Mouse (Mus musculus) heart, embryonic 11.5 days (tissue): Measurements from ENCODE around the gene Elp5. TPM values are rescaled to one million over a fixed set of nuclear protein-coding genes. Genes with fewer than 3 reads are reported as not detected.

Experiments used
- ATAC-seq: fragments of 200-750 bp; cut with Nextera tagmentation; replicated peaks from 2 replicates; pipeline ENCODE4 v1.8.0; 2017; ENCODE audit warnings: moderate library complexity; ENCODE audit not compliant: insufficient number of reproducible peaks, low FRiP score, low TSS enrichment
- H3K27ac ChIP-seq: fragments of 300-500 bp; sonication (generic); 2 replicates; pipeline ENCODE4 v1.5.1; 2014; ENCODE audit warnings: mild to moderate bottlenecking, low read depth, low read length
- H3K27me3 ChIP-seq: fragments of 300-500 bp; sonication (generic); 2 replicates; pipeline ENCODE4 v1.6.1; 2014; ENCODE audit warnings: mild to moderate bottlenecking, low read length, mixed read lengths; ENCODE audit not compliant: control insufficient read depth, insufficient read depth
- H3K36me3 ChIP-seq: fragments of 300-500 bp; sonication (generic); 2 replicates; pipeline ENCODE4 v1.6.1; 2014; ENCODE audit warnings: mild to moderate bottlenecking, low read length, moderate library complexity, mixed read lengths; ENCODE audit not compliant: control insufficient read depth, insufficient read depth
- H3K4me1 ChIP-seq: fragments of 300-500 bp; sonication (generic); 2 replicates; pipeline ENCODE4 v1.6.1; 2014; ENCODE audit warnings: low read length; ENCODE audit not compliant: control insufficient read depth, insufficient read depth
- H3K4me2 ChIP-seq: fragments of 300-500 bp; sonication (generic); 2 replicates; pipeline ENCODE4 v1.6.1; 2014; ENCODE audit warnings: mild to moderate bottlenecking, moderate library complexity
- H3K4me3 ChIP-seq: fragments of 300-500 bp; sonication (generic); 2 replicates; pipeline ENCODE4 v1.5.1; 2014; ENCODE audit warnings: low read depth, low read length
- H3K9ac ChIP-seq: fragments of 300-500 bp; sonication (generic); 2 replicates; pipeline ENCODE4 v1.6.1; 2014; ENCODE audit warnings: mild to moderate bottlenecking, low read depth, low read length, moderate library complexity
- H3K9me3 ChIP-seq: fragments of 300-500 bp; sonication (generic); replicated peaks from 2 replicates; pipeline ENCODE4 v1.6.1; 2016; ENCODE audit warnings: low read length; ENCODE audit not compliant: control insufficient read depth
- whole genome bisulfite sequencing: fragments of 180-500 bp; shearing (Covaris S2); extraction: QIAGEN DNeasy Blood & Tissue Kit; methylation state at CpG from one replicate; pipeline ENCODE4 v1.1.7; 2014; ENCODE audit not compliant: insufficient replicate concordance; 5-methylcytosine and 5-hydroxymethylcytosine counted together
- polyA plus RNA-seq: library from polyadenylated mRNA; unstranded; fragments of >200 nt; fragmentation: Nextera tagmentation; extraction: Ambion mirVana; gene quantifications from 2 replicates; pipeline ENCODE4 v1.2.1, GENCODE M21; 2014

Elp5 gene
- 120 and 130 TPM in 2 replicates for polyA plus RNA-seq

DNA sequence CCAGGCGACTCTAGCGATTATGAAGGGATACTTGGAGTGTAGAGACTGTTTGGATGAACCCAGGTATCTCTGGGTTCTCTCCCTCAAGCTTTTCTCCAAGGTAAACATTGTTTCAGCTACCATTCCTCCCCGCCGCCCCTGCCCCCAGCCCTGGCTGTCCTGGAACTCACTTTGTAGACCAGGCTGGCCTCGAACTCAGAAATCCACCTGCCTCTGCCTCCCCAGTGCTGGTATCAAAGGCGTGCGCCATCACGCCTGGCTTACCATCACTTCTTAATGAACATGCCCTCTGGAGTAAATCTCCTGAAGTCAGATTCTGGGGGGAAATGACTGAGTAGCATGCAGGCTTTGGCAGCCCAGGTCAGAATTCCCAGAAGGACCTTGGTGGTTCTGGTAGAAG, at the start of gene Elp5:
Elp5 (minus strand) TSS at position 293 of the 400 bp plus-strand sequence.
- peaks cover 21% of the 10 kb centered on the region for H3K36me3 ChIP-seq
- H3K4me1 ChIP-seq, result peaks cover 20% of the 10 kb centered on the region
- 51% methylated on average over 8 of the region's 8 CpGs for WGBS
- no peak for ATAC-seq
- H3K4me3 ChIP-seq, result peak within 1 kb of the TSS; percentile 100
- peak within 1 kb of the TSS; percentile 99 for H3K9ac ChIP-seq
- no peaks in the 10 kb centered on the region for H3K9me3 ChIP-seq
- peak within 1 kb of the TSS; percentile 97 for H3K4me2 ChIP-seq
- H3K27ac ChIP-seq, result peak within 1 kb of the TSS; percentile 99
- no peaks in the 10 kb centered on the region for H3K27me3 ChIP-seq

- H3K9ac ChIP-seq, result no peak overlapping the region
- H3K36me3 ChIP-seq, result peaks cover 8% of the 10 kb centered on the region; the same call in 1 of the 2 replicates
- no peak overlapping the region for H3K4me2 ChIP-seq
- ATAC-seq, result no peak
- H3K27ac ChIP-seq, result no peak overlapping the region
- H3K9me3 ChIP-seq, result no peaks in the 10 kb centered on the region
- H3K4me3 ChIP-seq, result no peak overlapping the region
- 95% methylated on average over 11 of the region's 11 CpGs for WGBS
- peaks cover 31% of the 10 kb centered on the region for H3K4me1 ChIP-seq
- no peaks in the 10 kb centered on the region for H3K27me3 ChIP-seq
Measured at GRCm38 (mm10) chr11:70031321-70031670, 49.0 kb upstream of the Elp5 start.

GRCm38 (mm10) chr11:70030651-70031320, 48.5 kb upstream of the Elp5 start:
- 87% methylated on average over 28 of the region's 28 CpGs for WGBS
- no peaks in the 10 kb centered on the region for H3K9me3 ChIP-seq
- no peaks in the 10 kb centered on the region for H3K27me3 ChIP-seq
- H3K4me2 ChIP-seq, result no peak overlapping the region
- no peak overlapping the region for H3K27ac ChIP-seq
- H3K36me3 ChIP-seq, result peaks cover 8% of the 10 kb centered on the region; the same call in 1 of the 2 replicates
- H3K9ac ChIP-seq, result no peak overlapping the region
- no peak overlapping the region for H3K4me3 ChIP-seq
- ATAC-seq, result no peak
- H3K4me1 ChIP-seq, result peaks cover 36% of the 10 kb centered on the region

DNA sequence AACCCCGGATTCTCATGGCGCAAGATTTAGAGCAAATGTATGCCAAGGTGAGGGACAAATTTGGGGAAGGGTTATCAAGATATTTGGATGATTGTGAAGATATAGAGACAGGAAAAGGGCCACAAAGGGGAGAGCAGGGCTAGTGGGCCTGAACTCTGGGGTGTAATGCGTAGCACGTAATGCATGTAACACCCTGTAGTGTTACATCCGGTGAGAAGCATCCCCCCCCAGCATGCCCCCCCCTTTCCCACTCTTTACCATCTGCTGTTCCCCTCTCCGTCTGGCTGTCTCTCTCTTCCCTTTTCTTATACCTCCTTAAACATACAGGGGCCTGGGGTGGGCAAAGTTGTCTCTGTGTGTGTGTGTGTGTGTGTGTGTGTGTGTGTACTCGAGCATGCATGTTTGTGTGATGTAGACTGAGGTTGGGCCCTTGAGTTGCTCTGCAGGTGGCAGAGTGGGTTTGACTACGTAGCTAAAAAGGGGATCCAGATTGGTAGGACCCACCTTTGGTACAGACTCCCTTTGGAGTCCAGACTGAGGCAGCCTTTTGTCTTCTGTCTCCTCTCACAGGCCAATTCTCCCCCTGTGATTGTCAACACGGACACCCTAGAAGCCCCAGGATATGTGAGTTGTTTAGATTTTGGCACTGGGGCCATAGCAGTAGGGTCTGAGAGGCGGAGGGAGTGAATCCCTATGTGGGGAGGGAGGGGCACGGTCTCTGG, 47.7 kb upstream of the Elp5 start:
- peak overlapping the region; percentile 24 for H3K4me3 ChIP-seq
- WGBS, result 54% methylated on average over 11 of the region's 11 CpGs
- H3K27ac ChIP-seq, result no peak overlapping the region
- H3K4me2 ChIP-seq, result peak overlapping the region; percentile 60
- no peak for ATAC-seq
- no peaks in the 10 kb centered on the region for H3K27me3 ChIP-seq
- peaks cover 8% of the 10 kb centered on the region; the same call in 1 of the 2 replicates for H3K36me3 ChIP-seq
- peaks cover 38% of the 10 kb centered on the region for H3K4me1 ChIP-seq
- no peak overlapping the region for H3K9ac ChIP-seq
- H3K9me3 ChIP-seq, result no peaks in the 10 kb centered on the region

DNA sequence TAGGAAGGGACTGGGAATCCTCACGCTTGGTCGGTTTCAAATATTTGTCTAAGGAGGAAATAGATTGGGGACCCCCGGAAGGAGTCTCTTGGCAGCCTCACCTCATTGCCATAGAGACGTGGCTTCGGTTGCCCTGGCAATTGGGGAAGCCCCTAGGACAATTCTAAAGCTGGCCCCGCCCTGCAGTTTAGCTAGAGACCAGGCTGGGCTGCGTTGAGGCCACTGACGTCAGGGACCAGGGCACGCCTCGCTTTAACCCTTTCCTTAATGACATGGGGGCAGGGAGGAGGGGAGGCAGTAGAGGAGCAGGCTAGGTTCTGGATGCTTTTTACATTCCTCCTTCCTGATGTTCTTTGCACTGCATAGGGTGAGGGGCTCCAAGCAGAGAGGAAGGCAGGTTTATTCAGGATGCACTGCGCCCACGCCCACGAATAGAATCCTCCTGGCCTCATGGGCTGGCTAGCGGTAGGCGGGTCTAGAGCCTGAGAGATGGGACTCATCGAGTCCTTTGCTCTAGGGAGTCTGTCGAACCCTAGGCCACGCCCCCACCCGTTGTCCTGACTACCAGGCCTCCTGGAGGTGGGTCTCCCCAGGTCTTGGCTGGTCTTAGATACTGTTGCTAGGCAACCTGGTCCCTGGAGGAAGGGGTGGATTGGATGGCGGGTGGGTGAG, 46.9 kb upstream of the Elp5 start:
- no peak overlapping the region for H3K9ac ChIP-seq
- peaks cover 8% of the 10 kb centered on the region; the same call in 1 of the 2 replicates for H3K36me3 ChIP-seq
- peak overlapping the region; percentile 60 for H3K4me2 ChIP-seq
- H3K4me1 ChIP-seq, result peaks cover 38% of the 10 kb centered on the region
- H3K27me3 ChIP-seq, result no peaks in the 10 kb centered on the region
- H3K4me3 ChIP-seq, result peak overlapping the region; percentile 24
- peak; percentile 71 for ATAC-seq
- under 1% methylated on average over 20 of the region's 20 CpGs for WGBS
- H3K9me3 ChIP-seq, result no peaks in the 10 kb centered on the region
- H3K27ac ChIP-seq, result 0 out of 2 replicates have a peak overlapping the region, but pooled peaks have one; percentile 32

DNA sequence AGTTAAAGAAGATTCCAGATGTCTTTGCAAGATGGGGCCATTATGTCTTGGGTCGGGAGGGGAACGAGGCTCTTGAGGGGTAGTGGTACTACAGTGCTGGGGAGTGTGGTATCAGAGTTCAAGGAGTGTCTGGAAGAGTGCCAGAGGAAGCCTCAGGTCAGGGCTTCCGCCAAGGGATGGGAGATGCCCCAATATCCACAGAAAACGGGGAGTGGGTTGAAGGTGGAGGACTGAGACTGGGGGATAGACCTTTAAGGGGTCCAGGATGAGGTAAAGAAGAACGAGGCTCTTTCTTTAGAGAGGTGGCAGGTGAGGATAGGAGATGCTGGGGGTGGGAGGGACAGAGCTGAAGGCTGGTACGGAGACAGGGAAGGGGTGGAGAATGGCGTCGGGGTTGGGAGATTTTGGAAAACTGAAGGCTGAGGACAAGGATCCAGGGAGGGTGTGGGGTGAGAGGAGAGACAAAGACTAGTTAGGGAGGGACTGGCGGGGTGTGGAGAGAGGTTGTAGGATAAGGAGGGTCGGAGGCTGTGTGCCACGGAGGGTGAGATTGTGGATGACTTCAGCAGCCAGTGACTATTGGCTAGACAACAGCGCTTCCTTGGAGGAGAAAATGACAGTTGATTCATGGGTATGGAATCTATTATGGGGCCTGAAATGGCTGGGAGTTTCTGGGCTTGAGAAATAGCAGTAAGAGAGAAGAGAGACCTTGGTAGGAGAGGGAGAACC, 46.2 kb upstream of the Elp5 start:
- ATAC-seq, result no peak
- H3K4me3 ChIP-seq, result peak overlapping the region; percentile 24; the same call in 1 of the 2 replicates
- H3K36me3 ChIP-seq, result peaks cover 8% of the 10 kb centered on the region; the same call in 1 of the 2 replicates
- H3K4me2 ChIP-seq, result peak overlapping the region; percentile 60
- 27% methylated on average over 12 of the region's 12 CpGs for WGBS
- H3K27ac ChIP-seq, result 0 out of 2 replicates have a peak overlapping the region, but pooled peaks have one; percentile 32
- H3K9ac ChIP-seq, result no peak overlapping the region
- H3K4me1 ChIP-seq, result peaks cover 38% of the 10 kb centered on the region
- H3K27me3 ChIP-seq, result no peaks in the 10 kb centered on the region
- H3K9me3 ChIP-seq, result no peaks in the 10 kb centered on the region

GRCm38 (mm10) chr11:70027397-70027796, 45.1 kb upstream of the Elp5 start:
- Histone ChIP-seq H3K9ac (no peak overlapping the region), H3K27ac (no peak overlapping the region), H3K9me3 (no peaks in the 10 kb centered on the region), H3K36me3 (peaks cover 8% of the 10 kb centered on the region; the same call in 1 of the 2 replicates), H3K4me1 (peaks cover 44% of the 10 kb centered on the region), H3K4me3 (peak overlapping the region; percentile 18), H3K27me3 (no peaks in the 10 kb centered on the region), H3K4me2 (peak overlapping the region; percentile 66)
- WGBS, result 42% methylated on average over 9 of the region's 9 CpGs
- ATAC-seq, result no peak

DNA sequence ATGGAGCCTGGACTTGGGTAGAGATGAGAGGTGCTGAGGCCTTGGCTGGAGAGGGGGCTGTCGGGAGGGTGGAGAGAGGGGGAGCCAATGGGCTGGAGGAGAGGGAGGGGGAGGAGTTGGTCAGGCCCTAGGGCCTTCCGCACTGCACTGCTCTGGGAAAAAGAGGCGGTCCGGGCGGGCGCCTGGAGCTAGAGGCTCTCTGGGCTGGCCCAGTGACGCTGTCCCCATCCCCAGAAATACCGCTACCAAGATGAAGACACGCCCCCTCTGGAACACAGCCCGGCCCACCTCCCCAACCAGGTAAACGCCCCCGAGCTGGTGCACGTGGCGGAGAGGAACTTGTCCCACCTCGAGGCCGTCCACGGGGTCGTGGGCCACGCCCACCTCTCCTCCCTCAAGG, 44.4 kb upstream of the Elp5 start:
- Histone ChIP-seq H3K4me2 (peak overlapping the region; percentile 66), H3K27me3 (no peaks in the 10 kb centered on the region), H3K4me3 (peak overlapping the region; percentile 22), H3K27ac (no peak overlapping the region), H3K9me3 (no peaks in the 10 kb centered on the region), H3K36me3 (peaks cover 7% of the 10 kb centered on the region; the same call in 1 of the 2 replicates), H3K4me1 (peaks cover 44% of the 10 kb centered on the region), H3K9ac (no peak overlapping the region; the same call in 1 of the 2 replicates)
- WGBS, result 0% methylated on average over 19 of the region's 19 CpGs
- peak; percentile 46; the same call in 1 of the 2 replicates for ATAC-seq
